Mouse (Mus musculus) left cerebral cortex, adult 9 months (tissue): ENCODE measurements at regions not wholly inside any gene's neighbourhood (a gene's known extent, or its start where the extent isn't known, plus 50 kb on each side); places are given as distances from the start of the nearest gene placed in this dataset.
A peak's percentile ranks its signal among the peaks of the same experiment; 100 is the strongest.
"Not testable (repeated sequence)": the region's sequence is repeated elsewhere in the genome, so short reads cannot be mapped to it uniquely, and the experiment has no call there.

Experiments
- DNase-seq, 2 experiments: peaks; one replicate each; pipeline ENCODE4 v3.0.0; 2022; ENCODE audit warnings: low spot score in 2 of 2

DNA sequence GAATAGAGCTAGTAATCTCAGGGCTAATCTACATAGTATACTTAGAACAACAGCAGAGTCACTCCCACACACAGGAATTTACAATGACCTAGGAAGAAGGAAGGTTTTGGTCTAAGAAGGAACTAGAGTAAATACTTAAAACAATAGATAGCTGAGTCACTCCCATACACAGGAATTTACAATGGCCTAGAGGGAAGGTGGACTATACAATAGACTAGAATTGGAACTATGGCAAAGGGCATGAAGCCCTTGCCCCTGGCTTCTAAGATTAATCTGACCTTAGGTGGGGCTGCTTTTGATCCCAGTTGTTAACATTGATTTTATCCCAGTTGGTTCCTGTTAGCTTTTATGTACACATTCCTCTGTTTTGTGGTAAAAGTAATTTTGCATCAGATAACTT lies 427.8 kb upstream of the Clint1 start:
- DNase-seq: not testable (repeated sequence)

DNA sequence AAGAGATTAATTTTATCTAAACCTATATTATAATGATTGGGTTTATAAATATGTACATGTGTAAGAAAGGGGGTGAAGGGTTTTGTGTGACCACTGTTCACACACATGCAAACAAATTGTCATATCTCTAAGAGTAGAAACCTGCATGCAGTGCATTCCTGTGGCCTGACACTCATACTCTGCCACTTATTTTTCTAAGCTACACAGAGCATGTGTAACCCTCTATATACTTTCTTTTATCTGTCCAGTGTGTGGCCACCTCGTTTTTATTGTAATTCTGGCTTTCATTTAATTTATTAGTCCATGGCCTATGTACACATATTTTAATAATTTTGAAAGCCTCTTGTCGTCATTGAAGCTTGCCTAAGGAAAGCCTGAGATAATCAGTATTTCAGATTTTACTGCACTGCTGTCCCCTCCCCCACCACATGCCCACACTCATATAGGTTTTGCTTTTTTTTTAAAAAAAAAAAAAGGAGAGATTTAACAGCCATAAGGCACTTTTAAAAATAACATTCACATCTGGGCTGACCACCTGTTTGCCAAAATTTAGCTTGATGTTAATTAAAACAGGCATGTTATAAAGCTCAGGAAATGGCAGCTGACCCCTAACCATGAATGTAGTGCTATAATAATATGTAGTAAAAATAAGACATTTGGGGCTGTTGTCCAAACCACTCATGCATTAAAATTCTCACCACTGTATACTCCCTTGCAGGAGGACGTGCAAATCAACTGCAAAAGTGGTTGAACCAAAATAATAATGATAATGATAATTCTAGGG lies 410.7 kb upstream of the Clint1 start:
- DNase-seq: no peak

GRCm38 (mm10) chr11:45446512-45446911 lies 405.3 kb upstream of the Clint1 start:
- peak; percentile 13 to 18 for DNase-seq

GRCm38 (mm10) chr11:45454234-45454633 lies 397.6 kb upstream of the Clint1 start:
- DNase-seq: no peak

- no peak for DNase-seq
These were observed 396.9 kb upstream of the Clint1 start for GRCm38 (mm10) chr11:45454933-45455332.

- DNase-seq: no peak
These were observed 395.1 kb upstream of the Clint1 start for GRCm38 (mm10) chr11:45456724-45457123.

- no peak for DNase-seq
These were observed 394.3 kb upstream of the Clint1 start for GRCm38 (mm10) chr11:45457597-45457996.

DNA sequence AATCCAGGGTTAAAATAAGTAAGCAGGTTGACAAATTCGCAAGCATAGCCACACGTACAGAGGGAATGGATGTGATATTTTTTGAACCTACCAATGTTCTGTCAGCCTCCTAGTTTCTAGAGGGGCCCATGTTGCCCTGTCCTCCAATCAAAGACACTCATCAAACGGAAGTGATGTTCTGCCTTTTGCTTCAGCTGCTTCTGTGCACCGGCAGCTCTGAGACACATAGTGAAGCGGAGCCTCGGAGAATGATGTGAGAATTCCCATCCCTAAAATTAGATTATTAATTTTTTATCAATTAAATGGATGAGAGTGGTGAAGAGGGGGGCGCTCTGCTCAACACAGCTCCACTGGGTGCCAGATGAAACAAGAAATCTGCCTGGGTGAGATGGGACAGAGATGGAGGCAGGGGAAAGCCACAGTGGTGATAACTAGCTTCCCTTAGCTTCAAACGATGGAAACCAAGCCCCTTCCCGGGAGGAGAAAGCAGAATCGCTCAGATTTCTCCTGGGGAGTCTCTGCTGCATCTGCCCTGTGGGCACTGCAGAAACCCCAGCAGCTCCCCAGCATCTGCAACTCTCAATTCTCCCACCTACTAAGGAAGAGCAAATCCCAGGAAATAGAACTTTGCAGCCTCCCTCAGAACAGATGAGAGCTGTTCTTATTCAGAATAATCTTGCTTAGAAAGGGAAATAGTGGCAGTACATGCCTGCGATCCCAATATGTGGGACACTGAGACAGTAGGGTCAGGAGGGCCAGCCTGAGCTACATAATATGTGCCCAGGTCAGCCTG lies 391.7 kb upstream of the Clint1 start:
- no peak for DNase-seq

DNA sequence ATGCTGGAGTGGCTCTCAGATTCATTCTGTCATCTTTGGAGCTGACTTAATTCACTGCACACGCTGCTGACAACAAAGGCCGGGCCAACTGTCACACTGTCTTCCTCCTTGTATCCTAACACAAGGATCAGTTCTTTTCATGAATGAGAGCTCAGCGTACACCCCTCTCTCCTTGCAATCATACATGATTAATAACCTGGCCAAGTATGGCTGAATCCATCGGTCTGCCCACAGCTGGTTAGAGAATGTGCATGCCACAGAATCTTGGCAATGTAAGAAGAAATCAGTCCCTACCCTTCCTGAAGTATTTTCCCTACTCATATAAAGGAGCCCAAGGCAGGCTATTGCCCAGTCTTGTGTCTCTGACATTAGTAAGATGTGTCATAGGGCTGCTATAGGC lies 387.4 kb upstream of the Clint1 start:
- no peak for DNase-seq

- DNase-seq: no peak
These were observed 385.5 kb upstream of the Clint1 start for GRCm38 (mm10) chr11:45466350-45466749.

DNA sequence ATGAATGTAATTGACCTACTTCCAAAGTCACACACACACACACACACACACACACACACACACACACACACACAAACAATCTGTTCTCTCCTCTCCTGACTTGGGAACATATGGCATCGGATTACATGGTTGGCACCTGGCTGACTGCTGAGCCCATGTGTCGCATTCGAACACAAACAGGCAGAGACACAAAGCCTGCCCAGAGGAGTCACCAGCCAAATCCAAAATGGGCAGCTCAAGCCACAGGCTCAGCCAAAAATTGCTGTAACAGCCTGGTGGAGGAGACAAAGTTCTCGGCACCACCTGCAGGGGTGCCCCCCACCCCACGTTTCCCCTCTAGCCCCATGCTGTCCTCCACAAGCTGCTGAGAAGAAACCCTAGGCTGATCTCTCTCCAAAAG lies 379.7 kb upstream of the Clint1 start:
- peak in 1 of 2 experiments; percentile 14 for DNase-seq

DNA sequence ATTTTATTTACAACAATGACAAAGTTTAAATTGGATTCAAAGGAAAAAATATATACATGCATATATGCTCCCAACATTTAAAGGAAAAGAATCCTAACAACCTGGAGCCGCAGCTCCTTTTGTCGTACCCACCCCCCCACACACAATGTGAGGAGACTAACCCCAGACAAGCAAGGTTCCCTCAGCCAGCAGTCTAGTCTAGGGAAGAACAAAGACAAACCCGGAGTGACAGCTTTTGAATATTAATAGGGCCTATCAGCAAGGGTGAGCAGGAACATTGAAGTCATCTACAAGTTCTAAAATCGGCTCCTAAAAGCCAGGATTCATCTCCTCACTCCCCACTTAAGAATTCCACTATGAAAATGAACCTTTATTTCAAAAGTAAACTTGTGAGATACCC lies 374.9 kb upstream of the Clint1 start:
- no peak for DNase-seq

DNA sequence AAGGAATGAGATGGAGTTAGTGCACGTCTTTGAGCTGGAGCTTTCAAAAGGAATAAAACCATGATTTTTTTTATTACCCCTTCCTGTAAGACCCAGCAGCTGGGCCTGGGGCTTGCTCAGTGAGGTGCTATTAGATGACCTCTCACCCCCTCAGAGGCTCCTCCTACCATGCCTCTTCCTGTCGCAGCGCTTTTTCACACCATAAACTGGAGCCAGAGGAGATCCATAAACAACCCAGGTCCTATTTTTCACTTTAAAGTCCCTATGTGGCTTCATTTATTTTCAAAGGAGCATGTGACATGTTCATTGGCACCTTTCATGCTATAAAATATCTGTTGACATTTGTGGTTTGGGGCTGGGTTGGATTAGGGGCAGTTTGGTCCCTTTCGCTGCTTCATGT lies 365.9 kb upstream of the Clint1 start:
- DNase-seq: no peak

DNA sequence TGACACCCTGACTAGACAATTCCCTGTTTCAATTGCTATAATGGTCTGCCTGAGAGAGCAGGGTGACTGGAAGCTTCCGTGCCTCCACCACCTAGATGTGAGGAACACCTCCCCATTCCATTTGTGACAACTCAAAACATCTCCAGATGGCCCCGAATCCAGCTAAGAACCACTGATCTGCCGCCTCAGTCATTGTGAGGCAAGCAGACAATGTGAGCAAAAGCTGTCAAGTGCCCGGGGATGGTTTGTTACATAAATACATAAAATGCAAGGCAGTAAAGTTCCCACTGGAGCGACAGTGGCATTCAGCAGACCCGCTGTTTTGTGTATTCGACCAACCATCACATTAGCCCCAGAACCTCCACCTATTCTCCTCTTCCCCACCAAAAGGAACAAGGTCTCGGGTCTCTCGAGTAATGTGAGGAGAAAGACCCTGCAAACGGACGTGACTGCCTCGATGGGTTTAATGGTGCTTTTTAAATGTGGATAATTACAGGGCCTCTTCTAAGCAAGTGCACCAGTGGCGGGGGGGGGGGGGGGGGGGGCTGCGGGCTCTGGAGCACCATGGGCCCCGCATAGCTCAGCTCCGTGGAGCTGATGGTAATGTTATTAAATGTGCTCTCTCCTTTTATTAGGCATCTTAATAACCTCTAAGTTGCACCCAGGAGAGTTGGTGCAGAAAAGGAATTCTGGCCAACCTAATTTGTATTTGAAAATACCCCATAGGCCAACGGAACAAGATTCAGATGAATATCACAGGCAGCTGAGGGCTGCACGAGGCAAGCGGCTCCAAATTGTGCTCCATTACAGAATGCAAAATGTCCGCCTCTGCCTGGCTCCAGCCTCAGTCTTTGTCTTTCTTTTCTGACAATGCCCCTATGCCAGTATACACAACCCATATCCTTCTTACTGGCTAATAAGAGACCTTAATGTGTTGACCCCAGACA lies 360.6 kb upstream of the Clint1 start:
- no peak for DNase-seq

DNA sequence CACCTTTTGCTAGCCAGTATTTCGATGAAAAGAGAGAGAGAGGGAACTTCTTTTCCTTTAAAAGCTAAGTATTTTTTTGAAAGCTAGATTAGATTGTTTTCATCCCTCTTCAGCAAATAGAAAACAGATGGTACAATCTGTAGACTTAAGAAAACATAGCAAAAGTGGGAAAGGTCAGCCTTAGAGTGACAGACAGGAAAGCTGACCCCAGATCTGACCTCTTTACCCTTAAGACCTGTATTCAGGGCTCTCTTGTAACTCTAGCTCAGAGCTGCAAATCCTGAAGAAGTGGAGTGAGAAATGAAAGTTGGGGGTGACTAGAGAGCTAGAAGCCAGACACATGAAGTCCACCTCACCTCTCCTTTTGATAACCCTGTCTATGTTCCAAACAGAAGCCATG lies 356.6 kb upstream of the Clint1 start:
- no peak for DNase-seq

GRCm38 (mm10) chr11:45508566-45508965 lies 343.3 kb upstream of the Clint1 start:
- DNase-seq: no peak

- no peak for DNase-seq
These were observed 342.6 kb upstream of the Clint1 start for GRCm38 (mm10) chr11:45509278-45509677.

- no peak for DNase-seq
These were observed 337.2 kb upstream of the Clint1 start for GRCm38 (mm10) chr11:45514415-45515271.

- DNase-seq: no peak
These were observed 327.1 kb upstream of the Clint1 start for GRCm38 (mm10) chr11:45524720-45525119.

- DNase-seq: no peak
These were observed 320.7 kb upstream of the Clint1 start for GRCm38 (mm10) chr11:45531044-45531626.
